Comparison of ENCODE assay signal across 21 mouse cellular contexts in the genomic region with DNA sequence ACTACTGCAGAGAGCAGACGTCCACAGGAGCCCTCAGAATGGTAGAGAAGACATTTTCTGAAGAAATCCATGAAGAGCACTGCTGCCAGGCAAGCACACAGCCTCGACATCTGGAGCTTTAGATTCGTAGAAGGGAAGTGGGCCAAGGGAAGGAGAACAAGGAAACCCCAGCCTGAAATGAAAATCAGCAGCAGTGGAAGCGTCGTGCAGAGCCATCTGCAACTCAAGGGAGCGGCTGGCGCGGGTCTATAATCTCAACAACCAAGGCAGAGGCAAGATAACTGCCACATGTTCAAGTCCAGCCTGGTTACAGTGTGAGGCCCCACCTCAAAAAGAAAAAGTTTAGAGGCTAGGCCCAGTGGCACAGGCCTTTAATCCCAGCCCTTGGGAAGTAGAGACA. TPM values are rescaled to one million over a fixed set of nuclear protein-coding genes. Genes with fewer than 3 reads are reported as not detected.
"Had no signal": no experiment of that assay in that cellular context is flagged by ENCODE, and none has a peak within 500 bp of the region (broad histone marks: within the 10 kb centered on the region; RNA-seq: fewer than 3 reads in every experiment).

No protein-coding gene starts in this region.

- H3K9me3 ChIP-seq: liver, embryonic 15.5 days; lung, embryonic 15.5 days; megakaryocyte, embryonic 14.5 days; midbrain, embryonic 13.5 days; midbrain, embryonic 15.5 days; neural tube, embryonic 12.5 days; stomach, embryonic 15.5 days had no signal

- H3K4me2 ChIP-seq: liver, embryonic 15.5 days; lung, embryonic 15.5 days; midbrain, embryonic 11.5 days; midbrain, embryonic 13.5 days; midbrain, embryonic 15.5 days; neural tube, embryonic 12.5 days; stomach, embryonic 15.5 days had no signal

- H3K9ac ChIP-seq: liver, embryonic 15.5 days; liver, postnatal 0 days; lung, embryonic 15.5 days; midbrain, embryonic 13.5 days; midbrain, embryonic 15.5 days; neural tube, embryonic 12.5 days; stomach, embryonic 15.5 days had no signal

- H3K4me3 ChIP-seq: liver, embryonic 15.5 days; lung, embryonic 15.5 days; megakaryocyte, embryonic 14.5 days; midbrain, embryonic 13.5 days; midbrain, embryonic 15.5 days; neural tube, embryonic 12.5 days; stomach, embryonic 15.5 days had no signal

- H3K27ac ChIP-seq: liver, embryonic 15.5 days; lung, embryonic 15.5 days; macrophage; midbrain, embryonic 13.5 days; midbrain, embryonic 15.5 days; neural tube, embryonic 12.5 days; stomach, embryonic 15.5 days; stomach, postnatal 0 days had no signal

- H3K27me3 ChIP-seq: liver, embryonic 15.5 days; lung, embryonic 15.5 days; megakaryocyte, embryonic 14.5 days; midbrain, embryonic 13.5 days; midbrain, embryonic 15.5 days; neural tube, embryonic 12.5 days; stomach, embryonic 15.5 days had no signal

- DNase-seq: liver, postnatal 0 days; lung, adult 2 months; lung, postnatal 14 days; lung, postnatal 36 days; thymus, adult 2 months; thymus, postnatal 25 days; thymus, postnatal 4 days had no signal

- ATAC-seq: liver, postnatal 0 days; lung, postnatal 0 days; midbrain, embryonic 13.5 days; midbrain, embryonic 15.5 days had no signal

- H3K4me1 ChIP-seq: liver, embryonic 15.5 days; lung, embryonic 15.5 days; midbrain, embryonic 13.5 days; midbrain, embryonic 15.5 days; neural tube, embryonic 12.5 days; stomach, embryonic 15.5 days had no signal

RNA-seq across cellular contexts. Expression of a gene that starts 23.3 kb away (rescaled TPM):
- total RNA-seq: megakaryocyte progenitor cell, adult 5-6 weeks; monocyte, adult 5-6 weeks; neutrophil, adult 5-6 weeks had no signal
- polyA plus RNA-seq: liver, embryonic 15.5 days; liver, postnatal 0 days; lung, adult 2 months; macrophage had no signal

RNA-seq across cellular contexts. Expression of a gene that starts 23.6 kb away (rescaled TPM):
- total RNA-seq: monocyte, adult 5-6 weeks had no signal
- polyA plus RNA-seq: macrophage had no signal

RNA-seq across cellular contexts. Expression of a gene that starts 36.1 kb away (rescaled TPM):
- total RNA-seq: megakaryocyte progenitor cell, adult 5-6 weeks; monocyte, adult 5-6 weeks; neutrophil, adult 5-6 weeks had no signal
- polyA plus RNA-seq: liver, postnatal 0 days; lung, adult 2 months; macrophage had no signal
